Mouse (Mus musculus): ENCODE data around the gene Prkn.

DNA sequence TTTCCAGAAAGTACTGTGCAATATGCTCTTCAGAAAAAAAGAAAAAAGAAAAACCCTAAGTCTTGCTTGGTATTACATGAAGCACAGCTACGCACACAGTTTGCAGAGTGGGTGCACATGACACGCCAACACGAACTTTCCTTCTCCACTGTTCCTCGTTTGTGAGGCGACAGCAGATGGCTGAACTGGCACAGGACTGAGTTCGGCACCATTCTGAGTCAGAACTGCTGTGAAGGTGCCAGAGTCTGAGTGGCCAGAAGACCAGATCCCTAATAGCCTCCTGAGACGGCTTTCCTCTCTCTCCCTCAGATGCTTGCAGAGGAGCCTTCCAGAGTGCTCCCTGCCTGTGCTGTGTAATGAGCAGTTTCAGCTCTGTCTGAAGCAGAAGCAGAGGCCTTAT lies 317.4 kb downstream of the Prkn start:
- TF ChIP-seq POLR2A (IDR thresholded peaks at IDR 0.05; ENCODE audit: borderline replicate concordance, extremely low read depth, low read depth, low read length) (no peak), CTCF (IDR thresholded peaks at IDR 0.05; ENCODE audit: insufficient read depth, low read length) (no peak)

All from lung, adult 2 months (tissue).